Mouse (Mus musculus) liver, adult 2 months (tissue): Measurements from ENCODE around the gene Steap4.

Source experiments
- CTCF ChIP-seq: fragments of 200-500 bp; IDR thresholded peaks from 2 replicates; pipeline ENCODE4 v1.5.1; 2011; ENCODE audit warnings: low read depth, low read length, control low read depth
- POLR2A ChIP-seq: fragments of 200-500 bp; IDR thresholded peaks from 2 replicates; pipeline ENCODE4 v1.6.1; 2011; ENCODE audit warnings: low read length, control low read depth; ENCODE audit not compliant: insufficient read depth; ENCODE audit errors: extremely low read depth

DNA sequence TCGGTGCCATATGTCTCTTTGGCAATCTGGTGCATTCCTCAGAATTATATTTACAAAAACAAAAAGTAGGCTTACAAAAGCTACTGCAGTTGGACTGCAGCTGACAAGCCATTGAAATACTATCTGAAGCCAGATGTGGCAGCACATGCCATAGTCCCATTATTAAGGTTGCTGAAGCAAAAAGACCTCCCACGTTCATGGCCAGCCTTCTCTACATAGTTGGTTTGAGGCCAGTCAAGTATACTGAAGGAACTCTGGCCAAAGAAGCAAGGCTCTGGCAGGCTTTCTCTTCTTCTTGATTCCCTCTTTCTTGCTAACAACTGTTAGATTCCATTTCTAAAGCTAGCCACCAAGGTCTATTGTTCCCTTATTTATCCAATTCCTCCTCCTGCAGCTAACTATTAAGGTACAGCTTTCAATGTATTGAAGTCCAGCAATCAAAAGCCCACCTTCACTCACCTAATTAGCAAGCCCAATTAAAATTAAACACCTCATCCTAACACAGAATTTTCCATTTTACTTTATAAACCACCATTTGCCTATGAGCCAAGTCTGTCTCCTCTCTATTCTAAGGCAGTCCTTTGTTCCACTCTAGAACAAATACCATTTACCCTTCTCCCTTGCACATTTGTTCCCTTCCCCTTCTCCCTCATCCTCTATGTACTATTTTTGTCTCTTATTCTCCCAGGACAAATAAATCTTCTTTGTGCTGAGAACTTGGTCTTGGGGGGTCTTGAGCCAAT lies 26.2 kb upstream of the Steap4 start:
- TF ChIP-seq POLR2A (no peak), CTCF (no peak)
